Mouse (Mus musculus): ENCODE data around the gene Rbbp7.

Rbbp7 gene

DNA sequence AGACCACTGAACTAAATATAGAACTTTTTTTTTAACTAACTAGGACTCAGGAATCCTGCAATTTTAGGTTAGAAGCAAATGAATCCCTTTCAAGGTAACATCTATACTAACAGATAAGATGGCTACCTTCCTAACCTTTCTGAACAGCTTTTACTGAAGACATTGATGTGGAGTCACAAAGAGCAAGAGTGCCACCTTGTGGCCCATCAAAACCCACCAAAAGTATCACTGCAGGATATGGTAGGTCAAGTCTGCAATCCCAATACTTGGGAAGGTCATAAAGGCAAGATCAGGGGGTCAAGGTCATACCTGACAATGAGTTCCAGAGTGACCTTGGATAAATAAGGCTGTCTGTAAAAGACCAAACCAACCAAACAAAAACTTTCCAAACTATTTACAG, 40.2 kb downstream of the Rbbp7 start:
- DNase-seq (ENCODE audit: low read depth, low spot score): peak; percentile 48

DNA sequence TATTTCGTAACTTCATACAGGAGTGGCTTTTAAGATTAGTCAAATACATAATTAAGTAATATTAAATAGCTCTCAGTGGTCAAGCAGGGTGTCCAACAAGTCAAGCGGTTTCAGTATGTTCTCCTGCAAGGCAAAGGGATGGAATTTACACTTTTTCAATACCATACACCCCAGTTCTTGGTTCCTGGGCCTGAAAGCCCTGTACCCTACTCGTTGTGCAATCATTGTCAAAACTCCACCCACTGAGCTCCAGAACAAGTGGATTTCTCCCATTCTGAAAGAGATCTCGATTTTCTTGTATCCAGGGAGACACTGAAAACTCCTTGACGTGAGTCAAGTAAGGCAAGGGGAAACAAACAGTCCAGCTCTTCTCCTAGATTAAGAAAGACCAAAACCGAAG, 67.8 kb downstream of the Rbbp7 start:
- DNase-seq (ENCODE audit: low read depth, low spot score): peak; percentile 22

Measured in A20 (cell line).